Mouse (Mus musculus): ENCODE data around the gene Ints6.
A peak's percentile ranks its signal among the peaks of the same experiment; 100 is the strongest.

Gene Ints6

GRCm38 (mm10) chr14:62761036-62761881 is at the start of gene Ints6:
Gene Ints6 (minus strand): TSS chr14:62761169.
- DNase-seq (ENCODE audit: low read depth, low spot score): peak; percentile 99

- DNase-seq (ENCODE audit: low read depth, low spot score): no peak
Measured at GRCm38 (mm10) chr14:62808661-62809523, 47.9 kb upstream of the Ints6 start.

- no peak for DNase-seq (ENCODE audit: low read depth, low spot score)
Measured at GRCm38 (mm10) chr14:62806921-62807320, 46.0 kb upstream of the Ints6 start.

- no peak for DNase-seq (ENCODE audit: low read depth, low spot score)
Measured at GRCm38 (mm10) chr14:62803204-62803603, 42.2 kb upstream of the Ints6 start.

- DNase-seq (ENCODE audit: low read depth, low spot score): no peak
Measured at GRCm38 (mm10) chr14:62800791-62801190, 39.8 kb upstream of the Ints6 start.

- DNase-seq (ENCODE audit: low read depth, low spot score): peak; percentile 13
Measured at GRCm38 (mm10) chr14:62798608-62799101, 37.7 kb upstream of the Ints6 start.

GRCm38 (mm10) chr14:62795719-62796118 is 34.8 kb upstream of the Ints6 start:
- no peak for DNase-seq (ENCODE audit: low read depth, low spot score)

- no peak for DNase-seq (ENCODE audit: low read depth, low spot score)
Measured at GRCm38 (mm10) chr14:62789282-62789681, 28.3 kb upstream of the Ints6 start.

- DNase-seq (ENCODE audit: low read depth, low spot score): no peak
Measured at GRCm38 (mm10) chr14:62782981-62783380, 22.0 kb upstream of the Ints6 start.

GRCm38 (mm10) chr14:62780520-62781316 is 19.7 kb upstream of the Ints6 start:
- DNase-seq (ENCODE audit: low read depth, low spot score): no peak

GRCm38 (mm10) chr14:62778095-62778494 is 17.1 kb upstream of the Ints6 start:
- DNase-seq (ENCODE audit: low read depth, low spot score): no peak

GRCm38 (mm10) chr14:62775034-62775433 is 14.1 kb upstream of the Ints6 start:
- DNase-seq (ENCODE audit: low read depth, low spot score): no peak

- no peak for DNase-seq (ENCODE audit: low read depth, low spot score)
Measured at GRCm38 (mm10) chr14:62774246-62774645, 13.3 kb upstream of the Ints6 start.

GRCm38 (mm10) chr14:62773766-62774165 is 12.8 kb upstream of the Ints6 start:
- DNase-seq (ENCODE audit: low read depth, low spot score): no peak

GRCm38 (mm10) chr14:62765398-62765797 is 4.4 kb upstream of the Ints6 start:
- no peak for DNase-seq (ENCODE audit: low read depth, low spot score)

- DNase-seq (ENCODE audit: low read depth, low spot score): no peak
Measured at GRCm38 (mm10) chr14:62764371-62764770, 3.4 kb upstream of the Ints6 start.

- peak; percentile 22 for DNase-seq (ENCODE audit: low read depth, low spot score)
Measured at GRCm38 (mm10) chr14:62761943-62762342, 974 bp upstream of the Ints6 start.

GRCm38 (mm10) chr14:62760321-62761035 is 491 bp downstream of the Ints6 start:
- DNase-seq (ENCODE audit: low read depth, low spot score): peak; percentile 38

- peak; percentile 82 for DNase-seq (ENCODE audit: low read depth, low spot score)
Measured at GRCm38 (mm10) chr14:62759771-62760320, 1.1 kb downstream of the Ints6 start.

- DNase-seq (ENCODE audit: low read depth, low spot score): no peak
Measured at GRCm38 (mm10) chr14:62758714-62759113, 2.3 kb downstream of the Ints6 start.
